Mouse (Mus musculus): ENCODE measurements at regions not wholly inside any gene's neighbourhood (a gene's known extent, or its start where the extent isn't known, plus 50 kb on each side); places are given as distances from the start of the nearest gene placed in this dataset.

DNA sequence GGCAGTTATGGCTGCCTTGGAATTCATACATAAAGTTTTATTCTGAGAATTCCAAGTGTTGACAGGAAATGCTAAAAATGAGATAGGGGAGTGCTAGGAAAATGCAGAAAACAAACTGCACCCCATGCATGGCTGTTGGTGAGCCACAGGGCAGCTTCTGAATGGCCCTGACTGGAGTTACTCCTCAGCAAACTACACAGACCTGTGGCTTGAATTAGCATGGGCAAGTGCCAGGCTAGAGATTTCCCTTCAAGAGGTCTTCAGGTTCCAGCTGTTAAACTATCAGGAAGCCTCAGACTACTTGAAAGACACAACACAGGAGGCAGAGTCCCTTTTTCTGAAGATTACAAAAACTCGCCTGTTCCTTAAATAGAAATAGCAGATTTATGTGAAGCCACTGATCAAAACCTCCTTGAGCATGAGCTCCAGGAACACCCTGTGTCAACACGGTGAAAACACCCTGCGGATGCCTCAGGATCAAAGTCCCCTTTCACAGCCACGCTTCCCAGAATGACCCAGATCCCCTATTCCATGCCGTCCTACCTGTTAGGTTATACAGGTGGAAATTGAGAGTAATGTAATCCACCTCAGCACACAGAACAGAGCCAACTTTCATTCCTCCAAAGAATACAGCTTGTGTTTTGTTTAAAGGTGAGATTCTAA lies 217.9 kb upstream of the Impg1 start:
- Histone ChIP-seq H3K4me2 (no peak overlapping the region), H3K4me3 (no peak overlapping the region), H3K9ac (no peak overlapping the region), H3K27ac (no peak overlapping the region), H3K36me3 (no peaks in the 10 kb centered on the region), H3K9me3 (no peaks in the 10 kb centered on the region), H3K4me1 (no peaks in the 10 kb centered on the region), H3K27me3 (no peaks in the 10 kb centered on the region)
- ATAC-seq (ENCODE audit: insufficient number of reproducible peaks, insufficient read depth, low FRiP score, low TSS enrichment, low read depth), result no peak
- WGBS, result 65% methylated on average over 5 of the region's 5 CpGs

DNA sequence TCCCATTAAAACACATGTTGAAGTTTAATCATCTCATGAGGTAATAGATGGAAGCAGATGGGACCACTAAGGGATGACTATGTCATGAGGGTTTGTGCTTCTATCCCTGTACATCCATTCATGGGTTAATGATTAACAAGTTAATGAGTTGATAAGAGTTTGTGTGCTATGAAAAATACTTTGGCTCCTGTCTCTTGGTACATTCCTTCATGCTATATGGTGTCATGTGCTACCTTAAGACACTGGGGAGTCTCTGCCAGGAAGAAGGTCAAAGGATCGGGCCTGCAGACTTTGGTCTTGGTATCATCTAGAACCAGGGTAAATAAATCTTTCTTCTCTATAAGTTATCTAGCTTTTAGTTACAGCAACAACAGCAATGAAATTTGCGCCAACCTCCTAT lies 216.4 kb upstream of the Impg1 start:
- 95% methylated on average over 2 of the region's 2 CpGs for WGBS
- no peak overlapping the region for H3K27ac ChIP-seq
- H3K27me3 ChIP-seq, result no peaks in the 10 kb centered on the region
- H3K9ac ChIP-seq, result no peak overlapping the region
- H3K36me3 ChIP-seq, result no peaks in the 10 kb centered on the region
- H3K4me2 ChIP-seq, result no peak overlapping the region
- no peaks in the 10 kb centered on the region for H3K4me1 ChIP-seq
- no peak overlapping the region for H3K4me3 ChIP-seq
- ATAC-seq (ENCODE audit: insufficient number of reproducible peaks, insufficient read depth, low FRiP score, low TSS enrichment, low read depth), result no peak
- H3K9me3 ChIP-seq, result no peaks in the 10 kb centered on the region

DNA sequence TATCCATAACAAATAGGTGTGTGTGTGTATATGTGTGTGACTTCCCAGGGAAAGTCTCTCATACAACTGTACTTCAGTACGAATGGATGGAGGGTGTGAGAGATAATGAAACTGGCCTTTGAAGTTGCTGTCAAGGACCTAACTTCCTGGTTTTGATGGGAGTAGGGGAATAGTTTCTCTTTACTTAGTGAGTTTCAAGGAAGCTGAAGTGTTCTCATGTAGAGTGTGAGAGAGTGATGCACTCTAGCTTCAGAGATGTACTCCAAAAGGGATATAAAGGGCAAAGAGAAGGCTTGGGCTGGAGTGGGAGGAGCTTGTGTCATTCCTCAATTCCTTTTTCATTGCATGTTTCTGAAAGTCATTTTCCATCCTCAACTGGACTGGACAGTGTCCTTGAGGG lies 206.2 kb upstream of the Impg1 start:
- peaks cover 4% of the 10 kb centered on the region; the same call in 1 of the 2 replicates for H3K9me3 ChIP-seq
- H3K36me3 ChIP-seq, result no peaks in the 10 kb centered on the region
- no peak overlapping the region for H3K27ac ChIP-seq
- no peaks in the 10 kb centered on the region for H3K27me3 ChIP-seq
- H3K9ac ChIP-seq, result no peak overlapping the region
- WGBS, result 83% methylated on average over 1 of the region's 1 CpGs
- no peaks in the 10 kb centered on the region for H3K4me1 ChIP-seq
- ATAC-seq (ENCODE audit: insufficient number of reproducible peaks, insufficient read depth, low FRiP score, low TSS enrichment, low read depth), result no peak
- H3K4me2 ChIP-seq, result no peak overlapping the region
- H3K4me3 ChIP-seq, result no peak overlapping the region

- Histone ChIP-seq H3K4me2 (no peak overlapping the region), H3K9me3 (no peaks in the 10 kb centered on the region), H3K27me3 (no peaks in the 10 kb centered on the region), H3K36me3 (no peaks in the 10 kb centered on the region), H3K4me3 (no peak overlapping the region), H3K4me1 (no peaks in the 10 kb centered on the region), H3K27ac (no peak overlapping the region), H3K9ac (no peak overlapping the region)
- 62% methylated on average over 5 of the region's 5 CpGs for WGBS
- ATAC-seq (ENCODE audit: insufficient number of reproducible peaks, insufficient read depth, low FRiP score, low TSS enrichment, low read depth), result no peak
Observed at GRCm38 (mm10) chr9:80668575-80669248, 203.4 kb upstream of the Impg1 start.

- 85% methylated on average over 1 of the region's 1 CpGs for WGBS
- H3K9me3 ChIP-seq, result no peaks in the 10 kb centered on the region
- no peaks in the 10 kb centered on the region for H3K27me3 ChIP-seq
- no peak overlapping the region for H3K27ac ChIP-seq
- no peak overlapping the region for H3K4me2 ChIP-seq
- no peaks in the 10 kb centered on the region for H3K4me1 ChIP-seq
- no peaks in the 10 kb centered on the region for H3K36me3 ChIP-seq
- ATAC-seq (ENCODE audit: insufficient number of reproducible peaks, insufficient read depth, low FRiP score, low TSS enrichment, low read depth), result no peak
- no peak overlapping the region for H3K9ac ChIP-seq
- H3K4me3 ChIP-seq, result no peak overlapping the region
Observed at GRCm38 (mm10) chr9:80658755-80659154, 193.5 kb upstream of the Impg1 start.

- Histone ChIP-seq H3K9ac (no peak overlapping the region), H3K4me2 (no peak overlapping the region), H3K27me3 (no peaks in the 10 kb centered on the region), H3K4me3 (no peak overlapping the region), H3K36me3 (no peaks in the 10 kb centered on the region), H3K9me3 (no peaks in the 10 kb centered on the region), H3K4me1 (no peaks in the 10 kb centered on the region), H3K27ac (no peak overlapping the region)
- 83% methylated on average over 3 of the region's 3 CpGs for WGBS
- ATAC-seq (ENCODE audit: insufficient number of reproducible peaks, insufficient read depth, low FRiP score, low TSS enrichment, low read depth), result no peak
Observed at GRCm38 (mm10) chr9:80615114-80615513, 149.8 kb upstream of the Impg1 start.

DNA sequence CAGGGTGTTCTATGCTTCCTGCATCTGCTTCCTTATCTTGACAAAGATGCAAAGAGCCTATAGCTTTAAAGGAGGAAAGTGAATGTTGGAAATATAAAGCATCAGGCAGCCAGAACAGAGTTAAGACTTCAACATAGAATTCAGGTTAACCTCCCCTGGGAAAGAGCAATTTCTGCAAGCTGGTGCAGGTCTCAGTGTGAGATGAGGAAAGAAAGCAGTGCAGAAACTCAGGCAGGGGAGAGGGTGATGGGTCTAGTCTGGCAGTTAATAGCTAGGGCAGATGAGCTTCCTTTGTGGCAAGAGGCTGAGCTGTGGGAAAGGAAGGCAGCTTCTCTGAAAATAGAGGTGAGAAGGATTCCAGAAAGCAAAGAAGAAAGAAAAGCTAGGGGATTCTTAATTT lies 134.7 kb upstream of the Impg1 start:
- Histone ChIP-seq H3K4me1 (no peaks in the 10 kb centered on the region), H3K4me3 (no peak overlapping the region), H3K4me2 (no peak overlapping the region), H3K36me3 (no peaks in the 10 kb centered on the region), H3K9ac (no peak overlapping the region), H3K27me3 (no peaks in the 10 kb centered on the region), H3K27ac (no peak overlapping the region), H3K9me3 (no peaks in the 10 kb centered on the region)
- no peak for ATAC-seq (ENCODE audit: insufficient number of reproducible peaks, insufficient read depth, low FRiP score, low TSS enrichment, low read depth)

GRCm38 (mm10) chr9:80565388-80566024 lies 100.2 kb upstream of the Impg1 start:
- peak; percentile 82 for ATAC-seq (ENCODE audit: insufficient number of reproducible peaks, insufficient read depth, low FRiP score, low TSS enrichment, low read depth)
- Histone ChIP-seq H3K4me1 (peaks cover 9% of the 10 kb centered on the region), H3K4me2 (no peak overlapping the region), H3K9ac (no peak overlapping the region), H3K36me3 (no peaks in the 10 kb centered on the region), H3K27me3 (no peaks in the 10 kb centered on the region), H3K4me3 (no peak overlapping the region), H3K27ac (peak overlapping the region; percentile 57; the same call in 1 of the 2 replicates), H3K9me3 (no peaks in the 10 kb centered on the region)
- 36% methylated on average over 4 of the region's 4 CpGs for WGBS

GRCm38 (mm10) chr9:80563655-80564054 lies 98.4 kb upstream of the Impg1 start:
- peaks cover 9% of the 10 kb centered on the region for H3K4me1 ChIP-seq
- H3K9me3 ChIP-seq, result no peaks in the 10 kb centered on the region
- no peak overlapping the region for H3K27ac ChIP-seq
- H3K27me3 ChIP-seq, result no peaks in the 10 kb centered on the region
- 31% methylated on average over 2 of the region's 2 CpGs for WGBS
- H3K36me3 ChIP-seq, result no peaks in the 10 kb centered on the region
- ATAC-seq (ENCODE audit: insufficient number of reproducible peaks, insufficient read depth, low FRiP score, low TSS enrichment, low read depth), result no peak
- H3K9ac ChIP-seq, result no peak overlapping the region
- H3K4me2 ChIP-seq, result no peak overlapping the region
- no peak overlapping the region for H3K4me3 ChIP-seq

GRCm38 (mm10) chr9:80555531-80556067 lies 90.3 kb upstream of the Impg1 start:
- H3K36me3 ChIP-seq, result no peaks in the 10 kb centered on the region
- H3K4me3 ChIP-seq, result no peak overlapping the region
- no peak for ATAC-seq (ENCODE audit: insufficient number of reproducible peaks, insufficient read depth, low FRiP score, low TSS enrichment, low read depth)
- H3K4me2 ChIP-seq, result no peak overlapping the region
- 74% methylated on average over 1 of the region's 1 CpGs for WGBS
- no peak overlapping the region for H3K27ac ChIP-seq
- H3K9me3 ChIP-seq, result no peaks in the 10 kb centered on the region
- no peaks in the 10 kb centered on the region for H3K27me3 ChIP-seq
- H3K4me1 ChIP-seq, result no peaks in the 10 kb centered on the region
- H3K9ac ChIP-seq, result no peak overlapping the region

Measured in embryonic facial prominence, embryonic 13.5 days (tissue).